Mouse (Mus musculus) heart, adult 8-10 months (tissue): ENCODE results near the gene Zfp326. TPM values are rescaled to one million over a fixed set of nuclear protein-coding genes. Genes with fewer than 3 reads are reported as not detected.

Experiments
- DNase-seq: peaks from one replicate; pipeline ENCODE4 v3.0.0; 2022; ENCODE audit warnings: low spot score
- total RNA-seq, 4 experiments: library from RNA; stranded (reverse); gene quantifications; 2 replicates each; pipeline ENCODE4 v1.2.4; 2022

The Zfp326 gene
- total RNA-seq, 4 experiments from 2014 or later, result 10.0 to 15.6 (median 11.0) TPM

- no peak for DNase-seq
These were observed 65.6 kb downstream of the Zfp326 start for GRCm38 (mm10) chr5:105941951-105942350.

Other genes starting within 250 kb of the Zfp326 start
- gene Lrrc8d, start 176.6 kb upstream of the Zfp326 start, total RNA-seq, result 10 to 100 TPM in 1 of 4 experiments, 1 to 10 TPM in 3; 7.2 to 11.1 (median 9.0) TPM